Mouse (Mus musculus) heart, embryonic 14.5 days (tissue): ENCODE measurements at regions not wholly inside any gene's neighbourhood (a gene's known extent, or its start where the extent isn't known, plus 50 kb on each side); places are given as distances from the start of the nearest gene placed in this dataset.

Experiments
- ATAC-seq: fragments of 200-750 bp; cut with Nextera tagmentation; 2 replicates; pipeline ENCODE4 v1.8.0; 2017; ENCODE audit warnings: low read depth, moderate TSS enrichment; ENCODE audit not compliant: insufficient number of reproducible peaks, insufficient read depth, low FRiP score
- H3K27ac ChIP-seq, 2 experiments: fragments of 200-500 bp in 1 of 2; fragments of 300-500 bp in 1 of 2; sonication (generic) in 1 of 2; replicated peaks in 1 of 2; 2 replicates each; pipeline ENCODE4 v1.5.1; 2012 to 2014; ENCODE audit warnings: low read depth in 2 of 2, low read length in 2 of 2, control low read depth in 1 of 2, mild to moderate bottlenecking in 1 of 2, mixed read lengths in 1 of 2; ENCODE audit not compliant: control insufficient read depth in 1 of 2, insufficient read depth in 1 of 2
- H3K27me3 ChIP-seq: fragments of 300-500 bp; sonication (generic); 2 replicates; pipeline ENCODE4 v1.6.1; 2014; ENCODE audit warnings: mild to moderate bottlenecking, low read length, control low read depth; ENCODE audit not compliant: control insufficient read depth, insufficient read depth
- H3K36me3 ChIP-seq: fragments of 300-500 bp; sonication (generic); 2 replicates; pipeline ENCODE4 v1.6.1; 2014; ENCODE audit warnings: mild to moderate bottlenecking, control low read depth, low read length, mixed read lengths; ENCODE audit not compliant: control insufficient read depth, insufficient read depth
- H3K4me1 ChIP-seq, 2 experiments: fragments of 200-500 bp in 1 of 2; fragments of 300-500 bp in 1 of 2; sonication (generic) in 1 of 2; 2 replicates each; pipeline ENCODE4 v1.6.1; 2012 to 2014; ENCODE audit warnings: low read length in 2 of 2, control low read depth in 1 of 2, mixed read lengths in 1 of 2; ENCODE audit not compliant: control insufficient read depth in 2 of 2, insufficient read depth in 2 of 2
- H3K4me2 ChIP-seq: fragments of 300-500 bp; sonication (generic); 2 replicates; pipeline ENCODE4 v1.6.1; 2014; ENCODE audit warnings: mild to moderate bottlenecking, low read length
- H3K4me3 ChIP-seq, 2 experiments: fragments of 200-500 bp in 1 of 2; fragments of 300-500 bp in 1 of 2; sonication (generic) in 1 of 2; 2 replicates each; pipeline ENCODE4 v1.5.1; 2012 to 2014; ENCODE audit warnings: low read length in 2 of 2, mild to moderate bottlenecking in 2 of 2, control low read depth in 1 of 2, low read depth in 1 of 2, moderate library complexity in 1 of 2; ENCODE audit not compliant: control insufficient read depth in 1 of 2, insufficient read depth in 1 of 2
- H3K9ac ChIP-seq: fragments of 300-500 bp; sonication (generic); 2 replicates; pipeline ENCODE4 v1.6.1; 2014; ENCODE audit warnings: mild to moderate bottlenecking, low read length
- H3K9me3 ChIP-seq: fragments of 300-500 bp; sonication (generic); 2 replicates; pipeline ENCODE4 v1.6.1; 2016; ENCODE audit warnings: low read length, control low read depth; ENCODE audit not compliant: control insufficient read depth
- WGBS: fragments of 180-500 bp; shearing (Covaris S2); extraction: QIAGEN DNeasy Blood & Tissue Kit; methylation state at CpG from one replicate; pipeline ENCODE4 v1.1.7; 2014; 5-methylcytosine and 5-hydroxymethylcytosine counted together

DNA sequence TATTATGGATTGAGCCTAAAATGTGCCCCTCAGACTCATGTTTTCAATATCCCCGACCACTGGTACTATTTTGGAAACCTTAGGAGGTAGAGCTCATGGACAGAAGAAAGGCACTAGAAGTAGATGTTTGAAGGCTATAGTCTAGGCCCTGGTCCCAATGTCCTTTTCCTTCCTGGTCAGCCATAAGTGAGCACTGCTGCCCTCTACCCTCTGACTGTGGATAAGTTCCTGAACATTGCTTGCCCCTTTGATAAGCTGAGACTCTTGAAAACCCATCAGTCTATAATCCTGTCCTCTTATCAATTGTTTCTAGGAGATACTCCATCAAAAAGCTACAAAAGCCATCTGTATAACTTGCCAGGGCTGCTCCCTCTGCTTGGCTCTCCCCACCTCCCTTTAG is 121.2 kb upstream of the Tenm3 start:
- H3K4me1 ChIP-seq = no peaks in the 10 kb centered on the region
- 78% methylated on average over 1 of the region's 1 CpGs for WGBS
- H3K4me3 ChIP-seq = no peak overlapping the region
- H3K36me3 ChIP-seq = no peaks in the 10 kb centered on the region
- H3K27me3 ChIP-seq = no peaks in the 10 kb centered on the region
- no peak overlapping the region for H3K27ac ChIP-seq
- H3K9me3 ChIP-seq = no peaks in the 10 kb centered on the region
- ATAC-seq = no peak
- H3K9ac ChIP-seq = no peak overlapping the region
- H3K4me2 ChIP-seq = no peak overlapping the region

DNA sequence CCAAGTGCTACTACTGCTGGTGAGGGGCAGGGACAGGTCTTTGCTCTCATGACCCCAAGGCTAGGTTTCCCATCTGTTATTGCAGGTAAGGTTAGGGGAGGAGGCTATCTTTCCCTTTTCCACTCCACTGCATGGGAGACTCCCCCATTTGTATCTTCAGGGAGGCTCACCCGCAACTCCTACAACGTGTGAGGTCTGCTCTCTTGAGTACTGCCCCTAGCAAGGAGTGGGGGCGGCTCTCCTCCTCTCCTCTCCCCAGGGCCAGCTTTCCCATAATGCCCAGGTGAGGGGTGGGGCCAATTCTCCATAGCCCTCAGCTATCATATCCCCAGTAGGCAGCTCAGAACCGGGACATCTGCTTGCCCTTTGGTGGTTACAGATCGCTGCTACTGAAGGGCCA is 113.9 kb upstream of the Tenm3 start:
- H3K4me2 ChIP-seq = no peak overlapping the region
- no peaks in the 10 kb centered on the region for H3K36me3 ChIP-seq
- no peak overlapping the region for H3K4me3 ChIP-seq
- no peak overlapping the region for H3K27ac ChIP-seq
- WGBS = 77% methylated on average over 5 of the region's 5 CpGs
- H3K27me3 ChIP-seq = no peaks in the 10 kb centered on the region
- no peaks in the 10 kb centered on the region for H3K4me1 ChIP-seq
- ATAC-seq = no peak
- no peaks in the 10 kb centered on the region for H3K9me3 ChIP-seq
- H3K9ac ChIP-seq = no peak overlapping the region

DNA sequence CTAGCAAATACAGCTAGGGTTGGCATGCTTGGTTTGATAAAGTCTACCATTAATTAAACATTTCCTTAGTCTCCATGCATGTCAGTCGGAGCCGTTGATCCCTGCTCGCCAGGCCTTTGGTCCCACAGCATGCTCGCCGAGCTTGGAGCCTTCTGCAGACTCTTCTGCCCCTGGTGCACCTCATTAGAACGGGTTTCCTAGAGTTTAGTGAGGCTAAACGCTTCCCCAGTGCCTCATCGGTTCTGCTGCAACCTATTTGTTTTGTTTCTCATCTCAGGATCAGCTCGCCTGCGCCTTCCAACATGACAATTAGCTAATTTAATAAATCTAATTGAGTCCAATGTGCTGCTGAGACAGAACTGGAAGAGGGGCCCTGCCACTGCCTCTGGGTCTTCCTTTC is 107.7 kb upstream of the Tenm3 start:
- no peaks in the 10 kb centered on the region for H3K27me3 ChIP-seq
- H3K4me2 ChIP-seq = no peak overlapping the region
- WGBS = 82% methylated on average over 10 of the region's 10 CpGs
- H3K4me1 ChIP-seq = no peaks in the 10 kb centered on the region
- no peak overlapping the region for H3K4me3 ChIP-seq
- no peak overlapping the region for H3K27ac ChIP-seq
- no peaks in the 10 kb centered on the region for H3K36me3 ChIP-seq
- H3K9ac ChIP-seq = no peak overlapping the region
- ATAC-seq = no peak
- no peaks in the 10 kb centered on the region for H3K9me3 ChIP-seq

DNA sequence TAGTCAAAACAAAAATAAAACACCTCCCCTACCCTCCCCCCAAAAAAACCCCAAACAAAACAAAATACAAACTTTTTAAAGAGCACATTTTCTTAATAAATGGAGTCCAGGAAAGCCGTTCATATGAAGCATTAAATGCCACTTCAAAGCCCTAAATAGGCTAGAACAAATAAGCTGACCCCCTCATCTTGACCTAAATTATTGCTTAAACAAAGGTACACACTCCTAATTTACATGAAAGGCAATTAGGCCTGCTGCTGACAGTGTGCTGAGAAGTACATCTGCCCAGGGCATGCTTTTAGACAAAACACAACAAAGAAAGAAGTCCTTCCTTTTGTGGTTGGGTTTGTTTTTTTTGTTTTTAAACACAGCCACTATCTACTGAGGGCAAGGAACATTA is 100.4 kb upstream of the Tenm3 start:
- Histone ChIP-seq H3K27ac (no peak overlapping the region), H3K4me1 (no peaks in the 10 kb centered on the region), H3K27me3 (no peaks in the 10 kb centered on the region), H3K4me2 (no peak overlapping the region), H3K4me3 (no peak overlapping the region), H3K9me3 (no peaks in the 10 kb centered on the region), H3K36me3 (no peaks in the 10 kb centered on the region), H3K9ac (no peak overlapping the region)
- 62% methylated on average over 1 of the region's 1 CpGs for WGBS
- ATAC-seq = no peak

DNA sequence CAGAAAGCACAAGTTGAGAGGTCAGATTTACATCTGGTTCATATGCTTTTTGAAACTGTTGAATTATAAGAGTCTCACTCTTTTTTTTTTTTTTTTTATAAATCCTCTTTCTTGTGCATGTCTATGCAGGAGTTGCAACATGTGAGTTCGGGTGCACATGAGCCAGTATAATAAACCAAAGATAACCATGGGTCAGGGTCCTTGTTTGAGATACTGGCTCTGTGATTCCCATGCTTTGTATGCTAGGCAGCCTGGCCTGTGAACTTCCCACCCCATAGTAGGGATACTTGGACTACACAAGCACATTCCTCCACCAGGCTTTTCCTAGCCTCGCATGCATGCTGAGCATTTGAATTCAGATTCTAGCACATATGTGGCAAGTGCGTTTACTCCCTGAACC is 93.4 kb upstream of the Tenm3 start:
- Histone ChIP-seq H3K9me3 (no peaks in the 10 kb centered on the region), H3K4me3 (no peak overlapping the region), H3K27ac (no peak overlapping the region), H3K4me1 (no peaks in the 10 kb centered on the region), H3K36me3 (no peaks in the 10 kb centered on the region), H3K27me3 (no peaks in the 10 kb centered on the region), H3K4me2 (no peak overlapping the region), H3K9ac (no peak overlapping the region)
- ATAC-seq = no peak
- WGBS = 69% methylated on average over 3 of the region's 3 CpGs

DNA sequence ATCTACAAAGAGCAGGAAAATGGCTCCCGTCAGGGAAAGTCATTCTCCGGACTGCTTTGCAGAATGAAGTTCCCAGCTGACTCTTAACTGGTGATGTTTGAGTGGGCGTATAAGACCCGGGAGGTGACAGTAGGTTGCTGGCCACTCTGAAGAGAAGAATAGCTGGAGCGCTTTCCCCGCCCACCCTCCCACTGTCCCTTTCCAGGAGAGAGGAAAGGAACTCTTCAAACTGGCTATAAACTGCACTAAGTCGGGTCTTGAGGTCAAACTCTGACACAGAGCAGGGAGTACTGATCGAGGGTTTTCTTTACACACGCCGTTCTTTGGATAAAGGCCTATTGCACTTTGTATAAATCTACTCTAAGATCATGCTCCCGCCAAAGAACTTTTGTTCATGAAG is 83.4 kb upstream of the Tenm3 start:
- no peak for ATAC-seq
- 78% methylated on average over 11 of the region's 11 CpGs for WGBS
- Histone ChIP-seq H3K27ac (no peak overlapping the region), H3K36me3 (no peaks in the 10 kb centered on the region), H3K4me1 (no peaks in the 10 kb centered on the region), H3K27me3 (no peaks in the 10 kb centered on the region), H3K9me3 (no peaks in the 10 kb centered on the region), H3K4me2 (no peak overlapping the region), H3K9ac (no peak overlapping the region), H3K4me3 (no peak overlapping the region)

DNA sequence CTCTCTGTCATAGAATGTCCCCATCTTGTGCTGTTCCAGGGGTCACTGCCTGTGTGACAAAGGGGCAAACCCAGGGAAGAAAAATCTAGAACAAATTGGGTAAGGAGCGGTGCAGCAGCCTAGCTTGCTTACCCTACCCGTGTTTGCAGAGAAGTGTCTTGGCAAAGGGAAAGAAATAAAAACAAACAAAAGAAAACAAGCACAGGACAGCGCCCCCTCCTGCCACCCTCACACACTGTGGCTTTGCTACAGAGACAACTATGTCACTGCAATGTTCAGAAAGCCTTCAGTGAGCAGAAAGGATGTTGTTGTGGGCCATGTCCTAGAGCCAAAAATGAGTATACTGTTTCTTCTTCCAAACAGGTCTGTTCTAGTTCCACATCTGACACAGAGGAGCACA is 71.5 kb upstream of the Tenm3 start:
- no peak overlapping the region for H3K27ac ChIP-seq
- ATAC-seq = no peak
- H3K4me3 ChIP-seq = no peak overlapping the region
- no peaks in the 10 kb centered on the region for H3K36me3 ChIP-seq
- WGBS = 48% methylated on average over 3 of the region's 3 CpGs
- H3K9me3 ChIP-seq = no peaks in the 10 kb centered on the region
- H3K9ac ChIP-seq = no peak overlapping the region
- no peaks in the 10 kb centered on the region for H3K27me3 ChIP-seq
- peaks cover 5 to 6% of the 10 kb centered on the region in 2 experiments; a peak in 3 of 4 replicates for H3K4me1 ChIP-seq
- H3K4me2 ChIP-seq = no peak overlapping the region

DNA sequence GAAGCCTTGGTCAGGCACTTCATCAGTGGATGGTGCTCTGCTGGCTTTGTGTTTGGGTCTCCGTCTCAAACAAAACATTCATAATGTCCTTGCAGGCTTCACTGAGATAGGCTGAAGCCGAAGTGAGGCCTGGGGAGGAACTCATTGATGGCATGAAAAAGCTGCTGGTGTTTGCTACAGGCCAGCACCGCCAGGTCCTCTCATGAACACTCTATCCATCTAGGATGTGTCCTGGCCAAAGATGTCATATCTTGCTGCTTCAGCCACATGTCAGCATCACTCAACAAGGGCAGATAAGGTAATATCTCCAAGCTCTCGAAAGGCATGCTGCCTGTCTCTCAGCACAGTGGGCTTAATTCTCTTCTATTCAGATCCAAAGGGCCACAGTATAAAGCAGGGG is 69.1 kb upstream of the Tenm3 start:
- Histone ChIP-seq H3K4me2 (no peak overlapping the region; the same call in 1 of the 2 replicates), H3K4me1 (peaks cover 5 to 6% of the 10 kb centered on the region in 2 experiments; a peak in 3 of 4 replicates), H3K27me3 (no peaks in the 10 kb centered on the region), H3K9me3 (no peaks in the 10 kb centered on the region), H3K9ac (no peak overlapping the region), H3K27ac (no peak overlapping the region), H3K4me3 (no peak overlapping the region), H3K36me3 (no peaks in the 10 kb centered on the region)
- no peak for ATAC-seq
- 20% methylated on average over 4 of the region's 4 CpGs for WGBS
